8 mouse cellular contexts compared by ENCODE assay signal in the genomic region with DNA sequence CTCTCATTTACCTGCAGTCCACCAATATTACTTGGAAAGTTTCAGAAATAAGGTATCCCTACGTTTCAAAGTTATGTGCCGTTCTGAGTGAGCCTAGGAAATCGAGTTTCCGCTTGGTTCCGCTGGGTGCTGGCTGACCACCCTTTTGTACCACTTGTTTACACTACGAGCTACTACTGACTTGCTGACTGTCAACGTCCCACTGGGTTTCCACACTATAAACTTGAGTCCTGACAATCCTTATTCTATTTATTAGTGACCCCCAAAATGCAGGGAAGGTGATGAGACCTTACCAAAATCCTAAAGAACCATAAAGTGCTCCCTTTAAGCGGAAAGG. TPM values are rescaled to one million over a fixed set of nuclear protein-coding genes. Genes with fewer than 3 reads are reported as not detected.
DNase-seq lines count a peak whose midpoint lies in the region; ATAC-seq and TF ChIP-seq lines count a peak whose summit lies in the region.

No protein-coding gene starts in this region.

- peak overlapping the region; percentile 61 for H3K27ac ChIP-seq in heart, embryonic 12.5 days (ENCODE audit: poor library complexity, severe bottlenecking)
- H3K27ac ChIP-seq in hindbrain, embryonic 10.5 days: peak overlapping the region; percentile 99

- no peaks in the 10 kb centered on the region for H3K36me3 ChIP-seq in heart, embryonic 12.5 days
- H3K36me3 ChIP-seq in G1E (replicated peaks): peaks cover 14% of the 10 kb centered on the region
- H3K36me3 ChIP-seq in hindbrain, embryonic 10.5 days: 0 out of 2 replicates have a peak, but pooled peaks cover 1% of the 10 kb centered on the region

- DNase-seq in heart, adult 8-10 months (ENCODE audit: low spot score): no peak
- peak; percentile 19 for DNase-seq in G1E (ENCODE audit: low spot score)
- DNase-seq in hindbrain, embryonic 10.5 days (ENCODE audit: low spot score): no peak
- no peak for DNase-seq in testis, postnatal 14 days (ENCODE audit: low spot score)
- no peak for DNase-seq in layer of hippocampus, adult 11-12 months (ENCODE audit: low spot score)
- no peak for DNase-seq in urinary bladder, adult 18-20 months (ENCODE audit: low spot score in 2 of 2)

- peak; percentile 48 for ATAC-seq in heart, embryonic 12.5 days (ENCODE audit: insufficient number of reproducible peaks, low FRiP score)
- no peak for ATAC-seq in G1E (ENCODE audit: extremely low read depth, insufficient number of reproducible peaks, low FRiP score, poor library complexity, severe bottlenecking)
- peak; percentile 42 for ATAC-seq in megakaryocyte progenitor cell, adult 5-6 weeks (replicated peaks; ENCODE audit: poor library complexity)

- H3K4me3 ChIP-seq in heart, embryonic 12.5 days: peak overlapping the region; percentile 85
- H3K4me3 ChIP-seq in G1E (ENCODE audit: low read depth, low read length): peak overlapping the region; percentile 97
- peak overlapping the region; percentile 95 for H3K4me3 ChIP-seq in hindbrain, embryonic 10.5 days

- no peaks in the 10 kb centered on the region for H3K9me3 ChIP-seq in heart, embryonic 12.5 days (replicated peaks)
- H3K9me3 ChIP-seq in G1E (replicated peaks): no peaks in the 10 kb centered on the region
- H3K9me3 ChIP-seq in hindbrain, embryonic 10.5 days: no peaks in the 10 kb centered on the region

- peaks cover 9% of the 10 kb centered on the region for H3K4me1 ChIP-seq in heart, embryonic 12.5 days (replicated peaks)
- H3K4me1 ChIP-seq in G1E (ENCODE audit: insufficient read depth, low read depth, low read length): peaks cover 21% of the 10 kb centered on the region
- peaks cover 12% of the 10 kb centered on the region for H3K4me1 ChIP-seq in hindbrain, embryonic 10.5 days (replicated peaks)

- no peak for TF ChIP-seq CTCF in G1E (IDR thresholded peaks at IDR 0.05; ENCODE audit: low read depth, low read length)

- H3K4me2 ChIP-seq in heart, embryonic 12.5 days: peak overlapping the region; percentile 67

- no peaks in the 10 kb centered on the region for H3K27me3 ChIP-seq in heart, embryonic 12.5 days (replicated peaks)
- H3K27me3 ChIP-seq in G1E (ENCODE audit: insufficient read depth, low read length): no peaks in the 10 kb centered on the region
- no peaks in the 10 kb centered on the region for H3K27me3 ChIP-seq in hindbrain, embryonic 10.5 days (ENCODE audit: insufficient read depth, poor library complexity, severe bottlenecking)

- WGBS in heart, embryonic 12.5 days: 8% methylated on average over 8 of the region's 8 CpGs
- 10% methylated on average over 8 of the region's 8 CpGs for WGBS in hindbrain, embryonic 10.5 days

- peak overlapping the region; percentile 70 for H3K9ac ChIP-seq in heart, embryonic 12.5 days

RNA-seq across cellular contexts. Expression of a gene that starts 0.4 kb away (rescaled TPM):
- 61.8 and 62.0 TPM in 2 replicates for polyA plus RNA-seq in heart, embryonic 12.5 days (2016; fragmentation: Nextera tagmentation; extraction: Ambion mirVana)
- 10 to 100 TPM; 26.9 to 35.6 (median 31.4) TPM for total RNA-seq in heart, adult 8-10 months (2022)
- total RNA-seq in G1E (2014; fragmentation: Nextera tagmentation) (59.0 and 94.7 TPM in 2 replicates), G1E (2017) (38.4 and 71.5 TPM in 2 replicates)
- polyA plus RNA-seq in G1E (2012): 81.8 and 85.4 TPM in 2 replicates
- 119 and 145 TPM in 2 replicates for polyA plus RNA-seq in hindbrain, embryonic 10.5 days (2016; fragmentation: Nextera tagmentation; extraction: Ambion mirVana)
- 34.4 and 36.7 TPM in 2 replicates for total RNA-seq in megakaryocyte progenitor cell, adult 5-6 weeks (2015)
- total RNA-seq in megakaryocyte progenitor cell, adult 5-6 weeks (2017): 63.1 and 87.0 TPM in 2 replicates

RNA-seq across cellular contexts. Expression of a gene that starts 15.2 kb away (rescaled TPM):
- 11.4 and 12.0 TPM in 2 replicates for polyA plus RNA-seq in heart, embryonic 12.5 days (2016; fragmentation: Nextera tagmentation; extraction: Ambion mirVana)
- 1 to 10 TPM; 3.0 to 6.7 (median 5.4) TPM for total RNA-seq in heart, adult 8-10 months (2022)
- total RNA-seq in G1E (2014; fragmentation: Nextera tagmentation) (21.8 and 41.1 TPM in 2 replicates), G1E (2017) (51.1 and 69.4 TPM in 2 replicates)
- polyA plus RNA-seq in G1E (2012): 45.7 and 51.6 TPM in 2 replicates
- polyA plus RNA-seq in hindbrain, embryonic 10.5 days (2016; fragmentation: Nextera tagmentation; extraction: Ambion mirVana): 19.4 and 20.6 TPM in 2 replicates
- total RNA-seq in megakaryocyte progenitor cell, adult 5-6 weeks (2015): 24.5 and 29.2 TPM in 2 replicates
- total RNA-seq in megakaryocyte progenitor cell, adult 5-6 weeks (2017): 48.3 and 58.9 TPM in 2 replicates

RNA-seq across cellular contexts. Expression of a gene that starts 29.8 kb away (rescaled TPM):
- 12.5 and 13.0 TPM in 2 replicates for polyA plus RNA-seq in heart, embryonic 12.5 days (2016; fragmentation: Nextera tagmentation; extraction: Ambion mirVana)
- 10 to 100 TPM; 14.9 to 17.6 (median 17.1) TPM for total RNA-seq in heart, adult 8-10 months (2022)
- total RNA-seq in G1E (2014; fragmentation: Nextera tagmentation) (14.8 and 18.0 TPM in 2 replicates), G1E (2017) (23.5 and 37.0 TPM in 2 replicates)
- 19.8 and 21.2 TPM in 2 replicates for polyA plus RNA-seq in G1E (2012)
- polyA plus RNA-seq in hindbrain, embryonic 10.5 days (2016; fragmentation: Nextera tagmentation; extraction: Ambion mirVana): 24.0 and 27.6 TPM in 2 replicates
- total RNA-seq in megakaryocyte progenitor cell, adult 5-6 weeks (2015): 16.0 and 19.1 TPM in 2 replicates
- 42.9 and 62.2 TPM in 2 replicates for total RNA-seq in megakaryocyte progenitor cell, adult 5-6 weeks (2017)

RNA-seq across cellular contexts. Expression of a gene that starts 42.4 kb away (rescaled TPM):
- polyA plus RNA-seq in heart, embryonic 12.5 days (2016; fragmentation: Nextera tagmentation; extraction: Ambion mirVana): 19.0 and 19.3 TPM in 2 replicates
- total RNA-seq in heart, adult 8-10 months (2022): 1 to 10 TPM; 4.6 to 7.5 (median 6.2) TPM
- total RNA-seq in G1E (2014; fragmentation: Nextera tagmentation): 22.0 and 25.6 TPM in 2 replicates
- 19.8 and 25.1 TPM in 2 replicates for total RNA-seq in G1E (2017)
- polyA plus RNA-seq in G1E (2012): 25.1 and 29.4 TPM in 2 replicates
- 30.8 and 35.5 TPM in 2 replicates for polyA plus RNA-seq in hindbrain, embryonic 10.5 days (2016; fragmentation: Nextera tagmentation; extraction: Ambion mirVana)
- total RNA-seq in megakaryocyte progenitor cell, adult 5-6 weeks (2015): 20.8 TPM in 2 replicates
- 15.5 and 26.2 TPM in 2 replicates for total RNA-seq in megakaryocyte progenitor cell, adult 5-6 weeks (2017)

RNA-seq across cellular contexts. Expression of a gene that starts 55.1 kb away (rescaled TPM):
- 113 and 119 TPM in 2 replicates for polyA plus RNA-seq in heart, embryonic 12.5 days (2016; fragmentation: Nextera tagmentation; extraction: Ambion mirVana)
- 100 to 1,000 TPM in 1 of 4 experiments, 10 to 100 TPM in 3; 89.6 to 108 (median 95.0) TPM for total RNA-seq in heart, adult 8-10 months (2022)
- total RNA-seq in G1E (2014; fragmentation: Nextera tagmentation): 41.6 and 51.5 TPM in 2 replicates
- total RNA-seq in G1E (2017): 128 and 162 TPM in 2 replicates
- polyA plus RNA-seq in G1E (2012): 25.0 and 55.2 TPM in 2 replicates
- polyA plus RNA-seq in hindbrain, embryonic 10.5 days (2016; fragmentation: Nextera tagmentation; extraction: Ambion mirVana): 128 and 156 TPM in 2 replicates
- total RNA-seq in megakaryocyte progenitor cell, adult 5-6 weeks (2015): 70.4 and 82.4 TPM in 2 replicates
- total RNA-seq in megakaryocyte progenitor cell, adult 5-6 weeks (2017): 117 and 161 TPM in 2 replicates
